Mouse (Mus musculus): ENCODE data around the gene Hs6st3. TPM values are rescaled to one million over a fixed set of nuclear protein-coding genes. Genes with fewer than 3 reads are reported as not detected.

The Hs6st3 gene
- polyA plus RNA-seq, 1 experiment from 2014 or later = 0.08 TPM

- Histone ChIP-seq H3K9ac (ENCODE audit: low read depth, low read length) (no peak overlapping the region), H3K4me3 (replicated peaks; ENCODE audit: low read depth, low read length) (0 out of 2 replicates have a peak overlapping the region, but pooled peaks have one; percentile 65), H3K9me3 (replicated peaks; ENCODE audit: low read length) (no peaks in the 10 kb centered on the region), H3K27ac (no peak overlapping the region), H3K4me2 (ENCODE audit: low read length) (peak overlapping the region; percentile 98), H3K36me3 (ENCODE audit: insufficient read depth, low read length) (no peaks in the 10 kb centered on the region), H3K27me3 (ENCODE audit: insufficient read depth, low read length) (peaks cover 29% of the 10 kb centered on the region), H3K4me1 (replicated peaks; ENCODE audit: insufficient read depth, low read length) (0 out of 2 replicates have a peak, but pooled peaks cover 3% of the 10 kb centered on the region)
- WGBS = 48% methylated on average over 9 of the region's 9 CpGs
- DNase-seq (ENCODE audit: low spot score) (no peak), ATAC-seq (replicated peaks; ENCODE audit: low FRiP score, low read depth) (no peak)
- no peak for TF ChIP-seq CTCF (IDR thresholded peaks at IDR 0.05; ENCODE audit: low read depth)
These were observed 1.3 kb downstream of the Hs6st3 start for GRCm38 (mm10) chr14:119139381-119139950.

GRCm38 (mm10) chr14:119153088-119153487 is 14.9 kb downstream of the Hs6st3 start:
- no peaks in the 10 kb centered on the region for H3K4me1 ChIP-seq (replicated peaks; ENCODE audit: insufficient read depth, low read length)
- H3K36me3 ChIP-seq (ENCODE audit: insufficient read depth, low read length) = no peaks in the 10 kb centered on the region
- DNase-seq (ENCODE audit: low spot score) (no peak), ATAC-seq (replicated peaks; ENCODE audit: low FRiP score, low read depth) (no peak)
- TF ChIP-seq CTCF (IDR thresholded peaks at IDR 0.05; ENCODE audit: low read depth) = no peak
- WGBS = 72% methylated on average over 2 of the region's 2 CpGs
- no peak overlapping the region for H3K27ac ChIP-seq
- peaks cover 8% of the 10 kb centered on the region for H3K9me3 ChIP-seq (replicated peaks; ENCODE audit: low read length)
- no peak overlapping the region for H3K4me2 ChIP-seq (ENCODE audit: low read length)
- no peaks in the 10 kb centered on the region for H3K27me3 ChIP-seq (ENCODE audit: insufficient read depth, low read length)
- no peak overlapping the region for H3K4me3 ChIP-seq (replicated peaks; ENCODE audit: low read depth, low read length)
- no peak overlapping the region for H3K9ac ChIP-seq (ENCODE audit: low read depth, low read length)

GRCm38 (mm10) chr14:119193905-119194304 is 55.8 kb downstream of the Hs6st3 start:
- H3K4me1 ChIP-seq (replicated peaks; ENCODE audit: insufficient read depth, low read length) = no peaks in the 10 kb centered on the region
- no peak overlapping the region for H3K27ac ChIP-seq
- H3K9ac ChIP-seq (ENCODE audit: low read depth, low read length) = no peak overlapping the region
- H3K36me3 ChIP-seq (ENCODE audit: insufficient read depth, low read length) = no peaks in the 10 kb centered on the region
- DNase-seq (ENCODE audit: low spot score) (no peak), ATAC-seq (replicated peaks; ENCODE audit: low FRiP score, low read depth) (no peak)
- no peak overlapping the region for H3K4me2 ChIP-seq (ENCODE audit: low read length)
- TF ChIP-seq CTCF (IDR thresholded peaks at IDR 0.05; ENCODE audit: low read depth) = no peak
- WGBS = 87% methylated on average over 9 of the region's 9 CpGs
- no peak overlapping the region for H3K4me3 ChIP-seq (replicated peaks; ENCODE audit: low read depth, low read length)
- H3K27me3 ChIP-seq (ENCODE audit: insufficient read depth, low read length) = no peaks in the 10 kb centered on the region
- no peaks in the 10 kb centered on the region for H3K9me3 ChIP-seq (replicated peaks; ENCODE audit: low read length)

GRCm38 (mm10) chr14:119203508-119203907 is 65.4 kb downstream of the Hs6st3 start:
- no peaks in the 10 kb centered on the region for H3K36me3 ChIP-seq (ENCODE audit: insufficient read depth, low read length)
- no peak overlapping the region for H3K27ac ChIP-seq
- DNase-seq (ENCODE audit: low spot score) = no peak
- H3K27me3 ChIP-seq (ENCODE audit: insufficient read depth, low read length) = no peaks in the 10 kb centered on the region
- TF ChIP-seq CTCF (IDR thresholded peaks at IDR 0.05; ENCODE audit: low read depth) = no peak
- WGBS = 88% methylated on average over 7 of the region's 7 CpGs
- H3K4me2 ChIP-seq (ENCODE audit: low read length) = no peak overlapping the region
- no peak overlapping the region for H3K9ac ChIP-seq (ENCODE audit: low read depth, low read length)
- H3K4me3 ChIP-seq (replicated peaks; ENCODE audit: low read depth, low read length) = no peak overlapping the region
- no peaks in the 10 kb centered on the region for H3K4me1 ChIP-seq (replicated peaks; ENCODE audit: insufficient read depth, low read length)
- ATAC-seq (replicated peaks; ENCODE audit: low FRiP score, low read depth) = no peak
- H3K9me3 ChIP-seq (replicated peaks; ENCODE audit: low read length) = no peaks in the 10 kb centered on the region

GRCm38 (mm10) chr14:119215576-119216309 is 77.6 kb downstream of the Hs6st3 start:
- DNase-seq (ENCODE audit: low spot score) (peak; percentile 3), ATAC-seq (replicated peaks; ENCODE audit: low FRiP score, low read depth) (no peak)
- H3K27me3 ChIP-seq (ENCODE audit: insufficient read depth, low read length) = no peaks in the 10 kb centered on the region
- no peak for TF ChIP-seq CTCF (IDR thresholded peaks at IDR 0.05; ENCODE audit: low read depth)
- H3K9me3 ChIP-seq (replicated peaks; ENCODE audit: low read length) = no peaks in the 10 kb centered on the region
- WGBS = 69% methylated on average over 13 of the region's 13 CpGs
- H3K9ac ChIP-seq (ENCODE audit: low read depth, low read length) = no peak overlapping the region
- H3K4me2 ChIP-seq (ENCODE audit: low read length) = no peak overlapping the region
- no peaks in the 10 kb centered on the region for H3K4me1 ChIP-seq (replicated peaks; ENCODE audit: insufficient read depth, low read length)
- H3K36me3 ChIP-seq (ENCODE audit: insufficient read depth, low read length) = no peaks in the 10 kb centered on the region
- no peak overlapping the region for H3K4me3 ChIP-seq (replicated peaks; ENCODE audit: low read depth, low read length)
- no peak overlapping the region for H3K27ac ChIP-seq

GRCm38 (mm10) chr14:119227709-119228338 is 89.7 kb downstream of the Hs6st3 start:
- Histone ChIP-seq H3K4me2 (ENCODE audit: low read length) (no peak overlapping the region), H3K27me3 (ENCODE audit: insufficient read depth, low read length) (no peaks in the 10 kb centered on the region), H3K9me3 (replicated peaks; ENCODE audit: low read length) (no peaks in the 10 kb centered on the region), H3K36me3 (ENCODE audit: insufficient read depth, low read length) (no peaks in the 10 kb centered on the region), H3K4me1 (replicated peaks; ENCODE audit: insufficient read depth, low read length) (no peaks in the 10 kb centered on the region), H3K4me3 (replicated peaks; ENCODE audit: low read depth, low read length) (no peak overlapping the region), H3K27ac (no peak overlapping the region), H3K9ac (ENCODE audit: low read depth, low read length) (no peak overlapping the region)
- 90% methylated on average over 3 of the region's 3 CpGs for WGBS
- DNase-seq (ENCODE audit: low spot score) = no peak
- no peak for ATAC-seq (replicated peaks; ENCODE audit: low FRiP score, low read depth)
- TF ChIP-seq CTCF (IDR thresholded peaks at IDR 0.05; ENCODE audit: low read depth) = no peak
